Mouse (Mus musculus): Measurements from ENCODE around the gene Vpreb1.

Gene Vpreb1

GRCm38 (mm10) chr16:16855541-16855940, 15.1 kb downstream of the Vpreb1 start:
- no peak for DNase-seq (ENCODE audit: low spot score)

- DNase-seq (ENCODE audit: low spot score), result peak; percentile 24
Measured at GRCm38 (mm10) chr16:16854836-16855235, 15.8 kb downstream of the Vpreb1 start.

- DNase-seq (ENCODE audit: low spot score), result no peak
Measured at GRCm38 (mm10) chr16:16852411-16852810, 18.2 kb downstream of the Vpreb1 start.

- no peak for DNase-seq (ENCODE audit: low spot score)
Measured at GRCm38 (mm10) chr16:16849196-16849595, 21.4 kb downstream of the Vpreb1 start.

GRCm38 (mm10) chr16:16829671-16830070, 41.0 kb downstream of the Vpreb1 start:
- no peak for DNase-seq (ENCODE audit: low spot score)

- DNase-seq (ENCODE audit: low spot score), result no peak
Measured at GRCm38 (mm10) chr16:16828757-16829615, 41.7 kb downstream of the Vpreb1 start, which contains the start of gene Spag6l. Gene Spag6l, minus strand, starts transcription at chr16:16829456.

- no peak for DNase-seq (ENCODE audit: low spot score)
Measured at GRCm38 (mm10) chr16:16826223-16826622, 44.4 kb downstream of the Vpreb1 start.

GRCm38 (mm10) chr16:16825476-16825875, 45.2 kb downstream of the Vpreb1 start:
- no peak for DNase-seq (ENCODE audit: low spot score)
